In the genomic region with DNA sequence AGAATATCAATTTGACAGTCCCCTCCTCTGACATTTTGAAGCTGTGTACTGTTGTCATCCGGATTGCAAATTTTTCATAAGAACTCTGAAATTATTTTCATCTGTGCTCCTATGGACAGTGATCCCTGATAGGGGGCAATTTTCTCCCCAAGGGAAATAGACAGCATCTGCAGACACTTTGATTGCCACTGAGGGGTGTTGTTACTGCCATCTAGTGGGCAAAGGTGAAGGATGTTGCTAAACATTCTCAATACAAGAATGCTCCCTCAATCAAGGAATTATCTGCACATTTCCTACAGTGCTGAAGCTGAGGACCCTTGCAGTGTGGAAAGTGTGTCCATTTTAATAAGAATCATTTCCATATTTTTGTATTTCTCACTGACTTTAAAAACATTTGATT, we compare ENCODE assay signal across 8 mouse cellular contexts.
A peak's percentile ranks its signal among the peaks of the same experiment; 100 is the strongest.
DNase-seq lines count a peak whose midpoint lies in the region; ATAC-seq lines count a peak whose summit lies in the region.

No protein-coding gene starts in this region.

- no peaks in the 10 kb centered on the region; the same call in 1 of the 2 replicates for H3K9me3 ChIP-seq in forebrain, embryonic 11.5 days (ENCODE audit: control insufficient read depth, low read length)
- H3K9me3 ChIP-seq in forebrain, embryonic 12.5 days: no peaks in the 10 kb centered on the region
- peaks cover 4% of the 10 kb centered on the region for H3K9me3 ChIP-seq in forebrain, embryonic 16.5 days (ENCODE audit: control insufficient read depth, low read length)
- peaks cover 8% of the 10 kb centered on the region; the same call in 1 of the 2 replicates for H3K9me3 ChIP-seq in midbrain, embryonic 10.5 days (replicated peaks)

- H3K27me3 ChIP-seq in forebrain, embryonic 11.5 days (ENCODE audit: control insufficient read depth, insufficient read depth, low read length): peaks cover under 1% of the 10 kb centered on the region; the same call in 1 of the 2 replicates
- H3K27me3 ChIP-seq in forebrain, embryonic 12.5 days: peaks cover 7% of the 10 kb centered on the region
- H3K27me3 ChIP-seq in forebrain, embryonic 16.5 days (replicated peaks; ENCODE audit: control insufficient read depth, insufficient read depth, low read length): no peaks in the 10 kb centered on the region
- peaks cover under 1% of the 10 kb centered on the region; the same call in 1 of the 2 replicates for H3K27me3 ChIP-seq in midbrain, embryonic 10.5 days (ENCODE audit: low read depth, poor library complexity, severe bottlenecking)
- H3K27me3 ChIP-seq in splenic B cell, adult 2 months (ENCODE audit: control insufficient read depth, insufficient read depth, low read length, poor library complexity, severe bottlenecking): no peaks in the 10 kb centered on the region

- no peak overlapping the region for H3K9ac ChIP-seq in forebrain, embryonic 11.5 days (ENCODE audit: low read length)
- no peak overlapping the region for H3K9ac ChIP-seq in forebrain, embryonic 12.5 days
- no peak overlapping the region for H3K9ac ChIP-seq in forebrain, embryonic 16.5 days (replicated peaks; ENCODE audit: low read depth, low read length)

- no peaks in the 10 kb centered on the region for H3K36me3 ChIP-seq in forebrain, embryonic 11.5 days (ENCODE audit: control insufficient read depth, insufficient read depth, low read length)
- no peaks in the 10 kb centered on the region for H3K36me3 ChIP-seq in forebrain, embryonic 12.5 days (replicated peaks)
- no peaks in the 10 kb centered on the region for H3K36me3 ChIP-seq in forebrain, embryonic 16.5 days (ENCODE audit: control insufficient read depth, insufficient read depth)
- H3K36me3 ChIP-seq in midbrain, embryonic 10.5 days: no peaks in the 10 kb centered on the region
- no peaks in the 10 kb centered on the region for H3K36me3 ChIP-seq in splenic B cell, adult 2 months (ENCODE audit: control insufficient read depth, insufficient read depth, low read length, poor library complexity, severe bottlenecking)

- no peak overlapping the region for H3K27ac ChIP-seq in forebrain, embryonic 11.5 days (ENCODE audit: low read depth, low read length)
- no peak overlapping the region for H3K27ac ChIP-seq in forebrain, embryonic 12.5 days
- no peak overlapping the region for H3K27ac ChIP-seq in forebrain, embryonic 16.5 days (ENCODE audit: low read length)
- H3K27ac ChIP-seq in midbrain, embryonic 10.5 days (replicated peaks): no peak overlapping the region

- H3K4me1 ChIP-seq in forebrain, embryonic 11.5 days (replicated peaks; ENCODE audit: control insufficient read depth, insufficient read depth, low read length): no peaks in the 10 kb centered on the region
- H3K4me1 ChIP-seq in forebrain, embryonic 12.5 days: no peaks in the 10 kb centered on the region
- no peaks in the 10 kb centered on the region for H3K4me1 ChIP-seq in forebrain, embryonic 16.5 days (replicated peaks; ENCODE audit: control insufficient read depth, insufficient read depth, low read length)
- H3K4me1 ChIP-seq in midbrain, embryonic 10.5 days: no peaks in the 10 kb centered on the region

- DNase-seq in forebrain, embryonic 11.5 days (ENCODE audit: low spot score): no peak
- peak; percentile 72 for DNase-seq in 416B (ENCODE audit: low read depth)
- peak; percentile 37 for DNase-seq in adrenal gland, postnatal 14 days
- DNase-seq in layer of hippocampus, adult 18-20 months (ENCODE audit: low spot score in 2 of 2): peak; percentile 16 to 75
- DNase-seq in midbrain, embryonic 10.5 days (ENCODE audit: low spot score): peak; percentile 21
- DNase-seq in splenic B cell, adult 2 months (ENCODE audit: low read depth, low spot score): peak; percentile 68

- H3K4me3 ChIP-seq in forebrain, embryonic 11.5 days (ENCODE audit: low read depth, low read length): no peak overlapping the region
- no peak overlapping the region for H3K4me3 ChIP-seq in forebrain, embryonic 12.5 days (replicated peaks)
- H3K4me3 ChIP-seq in forebrain, embryonic 16.5 days (replicated peaks; ENCODE audit: low read length): no peak overlapping the region
- no peak overlapping the region for H3K4me3 ChIP-seq in midbrain, embryonic 10.5 days

- WGBS in forebrain, embryonic 11.5 days: 15% methylated on average over 1 of the region's 1 CpGs
- WGBS in forebrain, embryonic 12.5 days: 23% methylated on average over 1 of the region's 1 CpGs
- 12% methylated on average over 1 of the region's 1 CpGs for WGBS in forebrain, embryonic 16.5 days
- WGBS in midbrain, embryonic 10.5 days: 15% methylated on average over 1 of the region's 1 CpGs

- H3K4me2 ChIP-seq in forebrain, embryonic 11.5 days (ENCODE audit: low read depth, low read length, severe bottlenecking): no peak overlapping the region
- no peak overlapping the region for H3K4me2 ChIP-seq in forebrain, embryonic 12.5 days
- no peak overlapping the region for H3K4me2 ChIP-seq in forebrain, embryonic 16.5 days (ENCODE audit: low read length)

- peak; percentile 55; the same call in 1 of the 2 replicates for ATAC-seq in forebrain, embryonic 11.5 days (replicated peaks; ENCODE audit: low FRiP score)
- ATAC-seq in forebrain, embryonic 12.5 days (ENCODE audit: low FRiP score): no peak
- ATAC-seq in forebrain, embryonic 16.5 days: peak; percentile 71; the same call in 1 of the 2 replicates
